Comparison of ENCODE assay signal across 10 mouse cellular contexts in genomic region chr3:144622930-144623612, GRCm38 (mm10). TPM values are rescaled to one million over a fixed set of nuclear protein-coding genes. Genes with fewer than 3 reads are reported as not detected.
DNase-seq lines count a peak whose midpoint lies in the region; ATAC-seq and TF ChIP-seq lines count a peak whose summit lies in the region.
"Had no signal": no experiment of that assay in that cellular context is flagged by ENCODE, and none has a peak within 500 bp of the region (broad histone marks: within the 10 kb centered on the region; RNA-seq: fewer than 3 reads in every experiment).

No protein-coding gene starts in this region.

- TF ChIP-seq EP300 in stomach, postnatal 0 days (optimal IDR thresholded peaks at IDR 0.05) = no peak

- no peak for TF ChIP-seq CTCF in stomach, postnatal 0 days (IDR thresholded peaks at IDR 0.05; ENCODE audit: low read depth)

- peak overlapping the region; percentile 6; the same call in 1 of the 2 replicates for H3K27ac ChIP-seq in stomach, embryonic 14.5 days (ENCODE audit: low read length)
- H3K27ac ChIP-seq in stomach, postnatal 0 days (replicated peaks) = no peak overlapping the region
- H3K27ac ChIP-seq in midbrain, embryonic 11.5 days (ENCODE audit: low read depth, low read length) = no peak overlapping the region

- no peaks in the 10 kb centered on the region for H3K27me3 ChIP-seq in stomach, embryonic 14.5 days (ENCODE audit: control insufficient read depth, insufficient read depth, low read length)
- H3K27me3 ChIP-seq in stomach, postnatal 0 days (ENCODE audit: control insufficient read depth, insufficient read depth, low read length) = no peaks in the 10 kb centered on the region
- no peaks in the 10 kb centered on the region for H3K27me3 ChIP-seq in midbrain, embryonic 11.5 days (ENCODE audit: control insufficient read depth, insufficient read depth, low read length)

- no peaks in the 10 kb centered on the region for H3K4me1 ChIP-seq in stomach, embryonic 14.5 days (ENCODE audit: control insufficient read depth, insufficient read depth, low read length)
- no peaks in the 10 kb centered on the region for H3K4me1 ChIP-seq in stomach, postnatal 0 days (replicated peaks; ENCODE audit: control insufficient read depth, insufficient read depth)
- H3K4me1 ChIP-seq in midbrain, embryonic 11.5 days (ENCODE audit: control insufficient read depth, insufficient read depth, low read length) = no peaks in the 10 kb centered on the region

- H3K9ac ChIP-seq in stomach, embryonic 14.5 days (replicated peaks; ENCODE audit: low read depth, low read length) = no peak overlapping the region
- H3K9ac ChIP-seq in stomach, postnatal 0 days (ENCODE audit: low read length) = no peak overlapping the region
- H3K9ac ChIP-seq in midbrain, embryonic 11.5 days (ENCODE audit: low read length) = no peak overlapping the region

- H3K9me3 ChIP-seq in stomach, embryonic 14.5 days (ENCODE audit: control insufficient read depth, low read depth, low read length) = peaks cover 5% of the 10 kb centered on the region; the same call in 1 of the 2 replicates
- H3K9me3 ChIP-seq in stomach, postnatal 0 days (ENCODE audit: control insufficient read depth, low read length) = peaks cover 4% of the 10 kb centered on the region; the same call in 1 of the 2 replicates
- H3K9me3 ChIP-seq in midbrain, embryonic 11.5 days (ENCODE audit: control insufficient read depth, low read length) = no peaks in the 10 kb centered on the region; the same call in 1 of the 2 replicates

- no peaks in the 10 kb centered on the region for H3K36me3 ChIP-seq in stomach, embryonic 14.5 days (ENCODE audit: control insufficient read depth, insufficient read depth, low read length)
- no peaks in the 10 kb centered on the region for H3K36me3 ChIP-seq in stomach, postnatal 0 days (ENCODE audit: control insufficient read depth, insufficient read depth, low read length)
- H3K36me3 ChIP-seq in midbrain, embryonic 11.5 days (ENCODE audit: control insufficient read depth, insufficient read depth, low read length) = no peaks in the 10 kb centered on the region

- 34% methylated on average over 13 of the region's 13 CpGs for WGBS in stomach, embryonic 14.5 days
- 35% methylated on average over 13 of the region's 13 CpGs for WGBS in stomach, postnatal 0 days
- 87% methylated on average over 13 of the region's 13 CpGs for WGBS in midbrain, embryonic 11.5 days

- no peak overlapping the region for H3K4me3 ChIP-seq in stomach, embryonic 14.5 days (ENCODE audit: low read depth, low read length)
- no peak overlapping the region for H3K4me3 ChIP-seq in stomach, postnatal 0 days (ENCODE audit: low read depth, low read length)
- no peak overlapping the region for H3K4me3 ChIP-seq in midbrain, embryonic 11.5 days (ENCODE audit: low read depth, low read length)

- ATAC-seq in stomach, embryonic 14.5 days (ENCODE audit: insufficient number of reproducible peaks, insufficient read depth, low FRiP score, low read depth) = peak; percentile 85; the same call in 1 of the 2 replicates
- no peak; the same call in 1 of the 2 replicates for ATAC-seq in stomach, postnatal 0 days (ENCODE audit: low FRiP score, low TSS enrichment)
- ATAC-seq in midbrain, embryonic 11.5 days (ENCODE audit: low FRiP score) = peak; percentile 76

- peak; percentile 44 for DNase-seq in embryo, embryonic 10.5 days (ENCODE audit: low spot score)
- DNase-seq in embryo, embryonic 10 days (ENCODE audit: low spot score) = no peak
- no peak for DNase-seq in stomach, postnatal 0 days (ENCODE audit: low spot score)
- no peak for DNase-seq in midbrain, embryonic 11.5 days (ENCODE audit: low spot score, missing footprints)
- DNase-seq in spleen, adult 12 weeks (ENCODE audit: low spot score) = no peak
- no peak for DNase-seq in adrenal gland, postnatal 10 days
- DNase-seq in embryo, embryonic 11 days = no peak
- DNase-seq: adrenal gland, postnatal 36 days; kidney, adult 11 months had no signal

- H3K4me2 ChIP-seq in stomach, embryonic 14.5 days (replicated peaks; ENCODE audit: low read depth, low read length) = no peak overlapping the region
- H3K4me2 ChIP-seq in stomach, postnatal 0 days (replicated peaks; ENCODE audit: low read depth) = no peak overlapping the region
- H3K4me2 ChIP-seq in midbrain, embryonic 11.5 days = no peak overlapping the region

RNA-seq across cellular contexts. Expression of gene Selenof, which starts 53.0 kb away (rescaled TPM):
- 482 and 488 TPM in 2 replicates for polyA plus RNA-seq in stomach, embryonic 14.5 days (2014; fragmentation: Nextera tagmentation; extraction: Ambion mirVana)
- polyA plus RNA-seq in stomach, postnatal 0 days (2015; fragmentation: Nextera tagmentation; extraction: Ambion mirVana) = 546 and 560 TPM in 2 replicates
- polyA plus RNA-seq in midbrain, embryonic 11.5 days (2014; fragmentation: Nextera tagmentation; extraction: Ambion mirVana) = 414 and 426 TPM in 2 replicates
- 100 to 1,000 TPM; 283 to 295 TPM for total RNA-seq in adrenal gland, postnatal 10 days (2021)

RNA-seq across cellular contexts. Expression of gene Hs2st1, which starts 53.1 kb away (rescaled TPM):
- polyA plus RNA-seq in stomach, embryonic 14.5 days (2014; fragmentation: Nextera tagmentation; extraction: Ambion mirVana) = 18.4 and 19.9 TPM in 2 replicates
- 5.1 and 5.8 TPM in 2 replicates for polyA plus RNA-seq in stomach, postnatal 0 days (2015; fragmentation: Nextera tagmentation; extraction: Ambion mirVana)
- 16.5 and 16.9 TPM in 2 replicates for polyA plus RNA-seq in midbrain, embryonic 11.5 days (2014; fragmentation: Nextera tagmentation; extraction: Ambion mirVana)
- total RNA-seq in adrenal gland, postnatal 10 days (2021) = 10 to 100 TPM; 19.2 to 19.5 TPM
